Mouse (Mus musculus) megakaryocyte, embryonic 14.5 days (primary cell): ENCODE measurements around the gene Unc93b1.

ENCODE experiments used
- FLI1 ChIP-seq: IDR thresholded peaks from 2 replicates; pipeline ENCODE4 v1.6.1; 2012; ENCODE audit warnings: low read length, inconsistent platforms, mixed read lengths
- GATA1 ChIP-seq: IDR thresholded peaks from 3 replicates; pipeline ENCODE4 v1.6.1; 2012; ENCODE audit warnings: mixed read lengths, low read length, inconsistent platforms, borderline replicate concordance

DNA sequence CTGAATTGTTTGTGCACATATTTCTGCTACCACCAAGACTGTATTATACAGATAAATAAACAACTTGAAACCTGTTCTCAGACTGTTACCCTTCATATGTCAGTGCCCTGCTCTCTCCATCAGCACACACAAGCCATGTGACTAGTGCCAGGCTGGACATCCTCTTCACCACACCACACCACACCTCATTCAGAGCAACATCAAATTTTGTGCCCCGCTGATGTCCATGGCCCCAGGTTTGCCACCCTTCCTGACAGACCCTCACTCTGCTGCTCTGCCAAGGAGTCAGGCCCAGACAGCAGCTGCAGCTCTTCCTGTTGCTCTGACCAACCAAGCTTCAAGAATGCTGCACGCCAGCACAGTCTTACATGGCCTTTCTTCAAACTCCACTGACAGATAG, 40.7 kb upstream of the Unc93b1 start:
- TF ChIP-seq GATA1, result no peak
- no peak for TF ChIP-seq FLI1
